Mouse (Mus musculus): ENCODE measurements around the gene Ptprg.

DNA sequence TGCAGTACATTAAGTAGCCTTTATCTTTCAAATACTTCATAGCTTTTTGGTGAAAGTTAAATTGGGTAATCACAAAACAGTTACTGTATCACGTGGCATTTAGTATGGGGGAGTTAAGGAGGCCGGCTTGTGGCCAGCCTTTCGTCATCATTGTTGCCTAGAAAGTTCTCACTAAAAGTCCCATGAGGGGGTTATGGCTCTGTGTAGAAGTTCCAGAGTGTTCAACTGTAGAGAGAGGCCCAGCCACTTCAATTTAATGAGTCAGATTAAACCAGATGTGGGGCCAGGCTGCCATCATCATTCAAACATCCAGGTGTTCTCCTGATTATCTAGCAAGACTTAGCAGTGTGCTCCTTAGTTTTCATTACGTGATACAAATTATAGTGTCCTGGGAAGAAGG, 613.9 kb downstream of the Ptprg start:
- TF ChIP-seq ETS1 (IDR thresholded peaks at IDR 0.05; ENCODE audit: low read depth, low read length) (no peak), CTCF (IDR thresholded peaks at IDR 0.05 in 2 of 3, conservative IDR thresholded peaks at IDR 0.05 in 1 of 3; ENCODE audit: control insufficient read depth in 1 of 3, insufficient read depth in 1 of 3, low read depth in 2 of 3, low read length in 3 of 3, poor library complexity in 1 of 3, severe bottlenecking in 1 of 3) (no peak), POLR2AphosphoS5 (IDR thresholded peaks at IDR 0.05; ENCODE audit: borderline replicate concordance, low read depth, low read length) (no peak), CHD1 (IDR thresholded peaks at IDR 0.05; ENCODE audit: low read depth, low read length) (no peak), TAL1 (IDR thresholded peaks at IDR 0.05; ENCODE audit: low read length) (no peak), ZC3H11A (IDR thresholded peaks at IDR 0.05; ENCODE audit: low read depth, low read length) (no peak), EP300 (IDR thresholded peaks at IDR 0.05; ENCODE audit: low read depth in 1 of 2, low read length in 2 of 2) (no peak), TBP (IDR thresholded peaks at IDR 0.05; ENCODE audit: low read depth, low read length) (no peak)
